Mouse (Mus musculus) spleen, adult 2 months (tissue): ENCODE measurements around the gene Gdf1.

Source experiments
- CTCF ChIP-seq: fragments of 200-500 bp; IDR thresholded peaks from 2 replicates; pipeline ENCODE4 v1.5.1; 2011; ENCODE audit warnings: mild to moderate bottlenecking, inconsistent platforms; ENCODE audit not compliant: insufficient read depth, insufficient read length, insufficient replicate concordance; ENCODE audit errors: extremely low read depth
- POLR2A ChIP-seq: fragments of 200-500 bp; IDR thresholded peaks from 2 replicates; pipeline ENCODE4 v1.6.1; 2011; ENCODE audit warnings: low read depth, low read length, inconsistent platforms

DNA sequence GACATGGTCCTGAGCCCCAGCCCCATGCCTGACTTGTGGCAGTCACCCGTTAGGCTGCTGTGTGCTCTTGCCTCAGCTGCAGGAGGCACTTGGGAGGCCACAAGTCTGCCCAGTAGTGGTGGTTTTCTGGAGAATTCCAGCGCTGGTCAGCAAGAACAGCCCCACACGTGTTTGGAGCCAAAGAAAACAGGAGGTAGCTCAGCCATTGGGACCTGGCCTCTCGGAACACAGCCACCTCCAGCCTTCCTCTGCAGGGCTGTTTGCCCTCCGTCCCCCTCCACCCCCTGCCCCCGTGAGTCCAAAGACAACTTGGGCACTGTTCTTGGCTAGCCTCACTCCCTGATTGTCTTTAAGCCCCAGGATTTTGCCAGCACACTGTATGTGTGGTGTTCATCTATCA lies 42.3 kb downstream of the Gdf1 start:
- no peak for TF ChIP-seq CTCF
- TF ChIP-seq POLR2A: no peak
